Mouse (Mus musculus): ENCODE measurements around the gene Clic4. TPM values are rescaled to one million over a fixed set of nuclear protein-coding genes. Genes with fewer than 3 reads are reported as not detected.

Gene Clic4
- polyA plus RNA-seq, 1 experiment from 2014 or later, result 146 TPM

GRCm38 (mm10) chr4:135271881-135272616, 565 bp downstream of the Clic4 start:
- Histone ChIP-seq H3K9me3 (no peaks in the 10 kb centered on the region), H3K27ac (peak overlapping the region; percentile 96), H3K4me3 (peak overlapping the region; percentile 92), H3K4me2 (replicated peaks) (peak overlapping the region; percentile 72), H3K36me3 (no peaks in the 10 kb centered on the region), H3K9ac (peak overlapping the region; percentile 95), H3K27me3 (peaks cover 12% of the 10 kb centered on the region), H3K4me1 (peaks cover 46% of the 10 kb centered on the region)
- WGBS, result under 1% methylated on average over 66 of the region's 67 CpGs
- peak; percentile 30; the same call in 1 of the 2 replicates for ATAC-seq (ENCODE audit: low FRiP score, low read depth)

- Histone ChIP-seq H3K4me3 (peak overlapping the region; percentile 92), H3K27me3 (peaks cover 12% of the 10 kb centered on the region), H3K9ac (peak overlapping the region; percentile 95), H3K4me1 (peaks cover 52% of the 10 kb centered on the region), H3K27ac (peak overlapping the region; percentile 96; the same call in 1 of the 2 replicates), H3K4me2 (replicated peaks) (peak overlapping the region; percentile 72), H3K9me3 (no peaks in the 10 kb centered on the region), H3K36me3 (no peaks in the 10 kb centered on the region)
- no peak for ATAC-seq (ENCODE audit: low FRiP score, low read depth)
- under 1% methylated on average over 20 of the region's 20 CpGs for WGBS
Observed at GRCm38 (mm10) chr4:135271419-135271828, 1.2 kb downstream of the Clic4 start.

DNA sequence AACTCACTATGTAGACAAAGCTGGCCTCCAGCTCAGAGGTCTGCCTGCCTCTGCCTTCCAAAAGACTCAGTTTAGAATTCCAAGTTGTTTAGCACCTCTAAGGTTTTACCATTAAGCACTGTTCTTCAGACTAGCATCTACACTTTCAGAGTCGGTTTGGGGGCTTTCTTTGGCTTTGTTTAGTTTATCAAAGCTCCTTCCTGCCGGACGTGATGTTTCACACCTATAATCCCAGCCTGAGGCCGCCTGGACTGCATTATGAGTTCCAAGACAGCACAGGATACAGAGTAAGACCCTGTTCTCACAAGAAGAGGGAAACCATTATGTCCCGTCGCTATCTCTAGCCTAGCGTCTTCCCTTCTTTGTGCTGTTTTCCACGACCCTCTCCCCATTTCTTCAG, 2.1 kb downstream of the Clic4 start:
- no peak for ATAC-seq (ENCODE audit: low FRiP score, low read depth)
- no peaks in the 10 kb centered on the region for H3K36me3 ChIP-seq
- peak overlapping the region; percentile 92 for H3K4me3 ChIP-seq
- 30% methylated on average over 8 of the region's 8 CpGs for WGBS
- H3K9ac ChIP-seq, result peak overlapping the region; percentile 95
- H3K4me2 ChIP-seq (replicated peaks), result peak overlapping the region; percentile 72
- H3K27ac ChIP-seq, result no peak overlapping the region
- peaks cover 61% of the 10 kb centered on the region for H3K4me1 ChIP-seq
- H3K27me3 ChIP-seq, result peaks cover 10% of the 10 kb centered on the region
- H3K9me3 ChIP-seq, result no peaks in the 10 kb centered on the region

GRCm38 (mm10) chr4:135269656-135270341, 2.8 kb downstream of the Clic4 start:
- no peaks in the 10 kb centered on the region for H3K9me3 ChIP-seq
- peak overlapping the region; percentile 95; the same call in 1 of the 2 replicates for H3K9ac ChIP-seq
- 65% methylated on average over 7 of the region's 7 CpGs for WGBS
- peak overlapping the region; percentile 72 for H3K4me2 ChIP-seq (replicated peaks)
- peaks cover 6% of the 10 kb centered on the region; the same call in 1 of the 2 replicates for H3K27me3 ChIP-seq
- H3K36me3 ChIP-seq, result no peaks in the 10 kb centered on the region
- peaks cover 68% of the 10 kb centered on the region for H3K4me1 ChIP-seq
- H3K27ac ChIP-seq, result no peak overlapping the region
- no peak for ATAC-seq (ENCODE audit: low FRiP score, low read depth)
- peak overlapping the region; percentile 92 for H3K4me3 ChIP-seq

DNA sequence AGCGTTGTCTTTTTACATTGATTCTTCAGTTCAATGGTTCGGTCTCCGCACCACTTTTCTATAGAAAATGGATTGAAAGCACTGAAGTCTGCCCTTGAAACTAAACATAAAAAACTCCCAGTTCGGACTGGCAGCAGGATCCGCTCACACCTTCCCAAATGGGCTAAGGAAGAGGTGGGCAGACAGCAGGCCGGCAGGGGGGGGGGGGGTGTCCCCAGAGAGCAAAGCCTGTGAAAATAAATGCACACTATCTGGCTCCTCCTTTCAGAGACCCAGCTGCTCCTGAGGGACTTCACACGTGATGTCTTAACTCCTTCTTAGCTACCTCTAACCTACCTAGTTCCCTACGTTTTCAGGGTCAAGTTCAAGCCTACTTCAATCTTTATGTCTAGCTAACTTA, 5.1 kb downstream of the Clic4 start:
- H3K36me3 ChIP-seq, result peaks cover 2% of the 10 kb centered on the region; the same call in 1 of the 2 replicates
- no peaks in the 10 kb centered on the region for H3K9me3 ChIP-seq
- H3K4me1 ChIP-seq, result peaks cover 62% of the 10 kb centered on the region
- H3K9ac ChIP-seq, result peak overlapping the region; percentile 8; the same call in 1 of the 2 replicates
- H3K4me2 ChIP-seq (replicated peaks), result peak overlapping the region; percentile 33
- ATAC-seq (ENCODE audit: low FRiP score, low read depth), result no peak
- no peak overlapping the region for H3K27ac ChIP-seq
- H3K27me3 ChIP-seq, result no peaks in the 10 kb centered on the region
- WGBS, result 62% methylated on average over 8 of the region's 8 CpGs
- no peak overlapping the region for H3K4me3 ChIP-seq

DNA sequence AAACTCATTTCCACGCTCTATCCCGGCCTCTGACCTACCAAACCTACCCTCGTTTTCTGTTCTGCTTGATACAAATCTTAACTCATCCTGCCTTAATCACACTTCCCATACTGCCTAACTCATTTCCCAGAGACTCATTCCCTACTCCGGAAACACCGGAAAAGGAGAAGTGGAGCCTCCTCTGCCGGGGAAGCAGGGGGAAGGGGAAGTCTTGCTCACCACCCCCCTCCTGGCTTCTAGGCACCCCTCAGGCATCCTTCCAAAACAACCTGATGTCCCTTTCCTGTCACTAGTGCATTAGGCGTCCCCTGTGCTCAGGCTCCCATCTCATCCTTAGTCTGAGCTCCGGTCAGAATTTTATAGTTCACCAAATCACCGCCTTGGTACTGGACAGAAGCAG, 5.6 kb downstream of the Clic4 start:
- peak overlapping the region; percentile 33 for H3K4me2 ChIP-seq (replicated peaks)
- WGBS, result 73% methylated on average over 9 of the region's 9 CpGs
- H3K9ac ChIP-seq, result peak overlapping the region; percentile 31; the same call in 1 of the 2 replicates
- H3K27ac ChIP-seq, result no peak overlapping the region
- no peak overlapping the region for H3K4me3 ChIP-seq
- no peaks in the 10 kb centered on the region for H3K27me3 ChIP-seq
- H3K36me3 ChIP-seq, result peaks cover 7% of the 10 kb centered on the region
- no peaks in the 10 kb centered on the region for H3K9me3 ChIP-seq
- peaks cover 62% of the 10 kb centered on the region for H3K4me1 ChIP-seq
- no peak for ATAC-seq (ENCODE audit: low FRiP score, low read depth)

DNA sequence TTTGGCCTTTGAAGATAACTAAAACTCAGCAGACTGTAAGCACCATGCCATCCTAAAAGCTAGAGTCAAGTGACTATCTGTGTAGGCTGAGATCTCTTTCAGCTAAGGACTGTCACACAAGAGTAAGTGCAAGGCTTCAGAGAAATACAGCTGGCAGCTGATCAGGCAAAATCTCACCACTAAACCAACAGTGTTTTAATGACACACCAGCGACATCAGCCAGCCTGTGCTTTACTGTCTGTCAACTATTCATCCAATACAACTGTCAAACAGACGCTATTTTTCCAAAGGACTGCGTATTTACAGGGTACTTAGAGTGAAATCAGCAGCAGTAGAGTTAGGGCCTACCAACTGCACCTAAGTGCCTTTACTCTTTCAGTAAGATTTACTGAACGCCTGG, 12.2 kb downstream of the Clic4 start:
- 74% methylated on average over 4 of the region's 4 CpGs for WGBS
- ATAC-seq (ENCODE audit: low FRiP score, low read depth), result no peak

GRCm38 (mm10) chr4:135258521-135258920, 14.1 kb downstream of the Clic4 start:
- peaks cover 50% of the 10 kb centered on the region for H3K4me1 ChIP-seq
- peak overlapping the region; percentile 3; the same call in 1 of the 2 replicates for H3K4me3 ChIP-seq
- no peak; the same call in 1 of the 2 replicates for ATAC-seq (ENCODE audit: low FRiP score, low read depth)
- peaks cover 15% of the 10 kb centered on the region for H3K36me3 ChIP-seq
- H3K27me3 ChIP-seq, result no peaks in the 10 kb centered on the region
- no peaks in the 10 kb centered on the region for H3K9me3 ChIP-seq
- peak overlapping the region; percentile 48; the same call in 1 of the 2 replicates for H3K9ac ChIP-seq
- WGBS, result 26% methylated on average over 7 of the region's 7 CpGs
- peak overlapping the region; percentile 87 for H3K27ac ChIP-seq
- peak overlapping the region; percentile 47 for H3K4me2 ChIP-seq (replicated peaks)

More for the DNA sequence above, 12.2 kb downstream of the Clic4 start:
- Histone ChIP-seq H3K36me3 (peaks cover 15% of the 10 kb centered on the region), H3K4me2 (replicated peaks) (no peak overlapping the region), H3K4me3 (no peak overlapping the region), H3K4me1 (peaks cover 38% of the 10 kb centered on the region), H3K27ac (no peak overlapping the region), H3K9ac (no peak overlapping the region), H3K9me3 (no peaks in the 10 kb centered on the region), H3K27me3 (no peaks in the 10 kb centered on the region)

- ATAC-seq (ENCODE audit: low FRiP score, low read depth), result peak; percentile 28; the same call in 1 of the 2 replicates
- peak overlapping the region; percentile 48; the same call in 1 of the 2 replicates for H3K9ac ChIP-seq
- H3K4me1 ChIP-seq, result peaks cover 55% of the 10 kb centered on the region
- peak overlapping the region; percentile 87 for H3K27ac ChIP-seq
- H3K27me3 ChIP-seq, result no peaks in the 10 kb centered on the region
- H3K4me3 ChIP-seq, result peak overlapping the region; percentile 3; the same call in 1 of the 2 replicates
- H3K4me2 ChIP-seq (replicated peaks), result peak overlapping the region; percentile 47
- H3K9me3 ChIP-seq, result no peaks in the 10 kb centered on the region
- peaks cover 19% of the 10 kb centered on the region for H3K36me3 ChIP-seq
- 37% methylated on average over 9 of the region's 9 CpGs for WGBS
Observed at GRCm38 (mm10) chr4:135257881-135258476, 14.6 kb downstream of the Clic4 start.

- peaks cover 64% of the 10 kb centered on the region for H3K4me1 ChIP-seq
- H3K27me3 ChIP-seq, result no peaks in the 10 kb centered on the region
- no peak overlapping the region for H3K9ac ChIP-seq
- no peak overlapping the region for H3K4me3 ChIP-seq
- ATAC-seq (ENCODE audit: low FRiP score, low read depth), result no peak
- no peak overlapping the region for H3K4me2 ChIP-seq (replicated peaks)
- peaks cover 10% of the 10 kb centered on the region for H3K36me3 ChIP-seq
- no peak overlapping the region; the same call in 1 of the 2 replicates for H3K27ac ChIP-seq
- H3K9me3 ChIP-seq, result no peaks in the 10 kb centered on the region
- 88% methylated on average over 11 of the region's 11 CpGs for WGBS
Observed at GRCm38 (mm10) chr4:135256536-135257450, 15.8 kb downstream of the Clic4 start.

DNA sequence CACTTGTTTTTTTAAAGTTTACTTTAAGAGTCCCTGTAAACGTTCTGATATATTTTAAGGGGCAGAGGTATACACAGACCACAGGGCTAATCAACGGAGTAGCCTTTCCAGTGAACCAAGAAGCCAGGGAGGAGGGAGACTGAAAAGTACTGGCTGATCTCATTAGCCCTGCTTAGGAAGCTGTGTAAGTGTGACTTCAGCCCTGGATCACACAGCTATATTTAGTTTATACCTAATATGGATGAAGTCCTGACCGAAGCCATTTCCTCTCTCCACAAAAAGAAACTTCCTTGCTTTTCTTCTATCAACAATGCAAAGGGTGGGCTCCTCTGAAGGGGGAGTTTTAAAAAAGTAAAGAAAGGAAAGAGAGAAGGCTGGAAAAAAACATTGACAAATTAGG, 17.8 kb downstream of the Clic4 start:
- Histone ChIP-seq H3K4me2 (replicated peaks) (no peak overlapping the region), H3K27me3 (no peaks in the 10 kb centered on the region), H3K9ac (no peak overlapping the region), H3K4me1 (peaks cover 70% of the 10 kb centered on the region), H3K27ac (peak overlapping the region; percentile 39; the same call in 1 of the 2 replicates), H3K9me3 (no peaks in the 10 kb centered on the region), H3K4me3 (no peak overlapping the region), H3K36me3 (0 out of 2 replicates have a peak, but pooled peaks cover 9% of the 10 kb centered on the region)
- ATAC-seq (ENCODE audit: low FRiP score, low read depth), result no peak
- WGBS, result 42% methylated on average over 3 of the region's 3 CpGs

All from limb, embryonic 13.5 days (tissue).